Mouse (Mus musculus): Measurements from ENCODE around the gene B2m. TPM values are rescaled to one million over a fixed set of nuclear protein-coding genes. Genes with fewer than 3 reads are reported as not detected.
A peak's percentile ranks its signal among the peaks of the same experiment; 100 is the strongest.

The B2m gene
- total RNA-seq, 2 experiments from 2014 or later = 1,957 to 2,269 TPM

DNA sequence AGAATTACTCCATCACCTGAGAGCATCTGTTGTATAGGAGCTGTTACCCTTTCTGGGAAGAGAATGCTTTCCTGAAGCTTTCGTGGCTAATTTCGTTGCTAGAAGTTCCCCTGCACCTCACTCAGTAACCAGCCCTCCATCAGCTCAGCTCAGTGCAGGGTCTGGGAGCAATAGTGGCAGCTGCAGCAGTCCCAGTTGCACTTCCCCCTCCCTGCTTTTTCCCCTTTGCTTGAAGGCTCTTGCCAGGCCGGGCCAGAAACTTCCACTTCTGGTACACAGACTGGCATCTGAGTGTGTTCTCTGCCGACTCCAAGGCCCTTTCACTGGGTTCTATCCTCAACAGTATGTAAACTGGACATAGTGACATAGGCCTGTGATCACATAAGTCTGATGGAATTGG, 37.6 kb downstream of the B2m start:
- ATAC-seq (replicated peaks; ENCODE audit: poor library complexity, severe bottlenecking) = peak; percentile 88

DNA sequence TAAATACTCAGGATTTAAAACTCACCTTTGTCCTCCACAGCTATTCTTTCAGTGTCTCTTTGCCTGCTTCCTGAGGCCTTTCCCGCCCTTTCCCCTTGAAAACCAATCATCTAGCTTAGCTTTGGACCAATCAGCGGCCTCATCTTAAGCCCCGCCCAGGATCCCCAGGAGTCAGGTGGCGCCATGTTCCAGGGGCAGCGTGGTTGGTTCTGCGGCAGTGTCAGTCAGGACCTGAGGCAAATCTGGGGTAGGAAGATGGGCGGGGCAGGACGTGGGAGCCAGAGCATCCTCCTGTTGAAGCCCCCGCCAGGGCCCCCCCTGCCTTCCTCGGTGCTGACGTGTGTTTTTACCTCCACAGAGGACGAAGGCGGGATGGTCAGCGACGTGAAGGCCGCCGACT, 38.6 kb downstream of the B2m start, which contains the start of the genes Patl2 and Terb2:
Gene Patl2, minus strand, starts transcription at position 84 of the 400 bp plus-strand sequence.
Gene Terb2, plus strand, starts transcription at position 167 of the 400 bp plus-strand sequence.
- ATAC-seq (replicated peaks; ENCODE audit: poor library complexity, severe bottlenecking) = no peak

- ATAC-seq (replicated peaks; ENCODE audit: poor library complexity, severe bottlenecking) = no peak
These were observed 39.3 kb downstream of the B2m start for GRCm38 (mm10) chr2:122186751-122187150.

DNA sequence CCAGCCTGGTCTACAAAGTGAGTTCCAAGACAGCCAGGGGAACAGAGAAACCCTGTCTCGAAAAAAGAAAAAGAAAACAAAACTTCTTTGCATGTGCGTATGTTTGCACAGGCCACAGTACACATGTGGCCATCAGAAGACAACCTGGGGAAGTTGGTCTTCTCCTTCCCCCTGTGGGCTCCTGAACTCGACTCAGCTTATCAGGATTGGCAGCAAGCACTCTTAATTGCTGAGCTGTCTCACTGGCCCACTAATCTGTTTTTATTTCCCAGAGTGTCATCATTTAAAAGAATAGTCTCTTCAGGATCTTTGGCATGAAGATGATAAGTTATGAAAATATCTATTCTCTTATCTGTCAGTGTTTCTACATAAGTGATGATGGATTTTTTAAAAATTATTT, 44.4 kb downstream of the B2m start:
- ATAC-seq (replicated peaks; ENCODE audit: poor library complexity, severe bottlenecking) = no peak

- ATAC-seq (replicated peaks; ENCODE audit: poor library complexity, severe bottlenecking) = peak; percentile 77
These were observed 47.0 kb downstream of the B2m start for GRCm38 (mm10) chr2:122194509-122194929.

- no peak for ATAC-seq (replicated peaks; ENCODE audit: poor library complexity, severe bottlenecking)
These were observed 54.0 kb downstream of the B2m start for GRCm38 (mm10) chr2:122201501-122201900.

Other genes with a start within 250 kb of the B2m start
- gene Ctdspl2, start 191.7 kb upstream of the B2m start, total RNA-seq (2014; fragmentation: Nextera tagmentation) = 46.4 and 47.5 TPM in 2 replicates
- gene Ctdspl2, start 191.7 kb upstream of the B2m start, total RNA-seq (2017) = 81.6 and 86.7 TPM in 2 replicates
- gene Mageb3, start 191.6 kb upstream of the B2m start, total RNA-seq (2014; fragmentation: Nextera tagmentation) = not detected in 2 replicates
- gene Mageb3, start 191.6 kb upstream of the B2m start, total RNA-seq (2017) = 0.65 TPM in 1 of 2 replicates, not detected in the other
- 26.1 and 33.8 TPM in 2 replicates for gene Eif3j1, start 119.1 kb upstream of the B2m start, total RNA-seq (2014; fragmentation: Nextera tagmentation)
- gene Eif3j1, start 119.1 kb upstream of the B2m start, total RNA-seq (2017) = 33.5 and 36.9 TPM in 2 replicates
- 12.2 and 13.2 TPM in 2 replicates for gene Spg11, start 29.3 kb upstream of the B2m start, total RNA-seq (2014; fragmentation: Nextera tagmentation)
- 10.7 and 12.5 TPM in 2 replicates for gene Spg11, start 29.3 kb upstream of the B2m start, total RNA-seq (2017)
- gene Trim69, start 13.0 kb downstream of the B2m start, total RNA-seq (2014; fragmentation: Nextera tagmentation) = 0.56 TPM in 1 of 2 replicates, not detected in the other
- gene Trim69, start 13.0 kb downstream of the B2m start, total RNA-seq (2017) = not detected in 2 replicates
- gene Patl2, start 38.5 kb downstream of the B2m start, total RNA-seq (2014; fragmentation: Nextera tagmentation) = not detected in 2 replicates
- gene Patl2, start 38.5 kb downstream of the B2m start, total RNA-seq (2017) = not detected in 2 replicates
- not detected in 2 replicates for gene Terb2, start 38.6 kb downstream of the B2m start, total RNA-seq (2014; fragmentation: Nextera tagmentation)
- not detected in 2 replicates for gene Terb2, start 38.6 kb downstream of the B2m start, total RNA-seq (2017)
- gene Sord, start 87.1 kb downstream of the B2m start, total RNA-seq (2014; fragmentation: Nextera tagmentation) = 52.4 and 58.9 TPM in 2 replicates
- gene Sord, start 87.1 kb downstream of the B2m start, total RNA-seq (2017) = 65.6 and 68.8 TPM in 2 replicates
- gene Duox2, start 150.8 kb downstream of the B2m start, total RNA-seq (2014; fragmentation: Nextera tagmentation) = not detected in 2 replicates
- gene Duox2, start 150.8 kb downstream of the B2m start, total RNA-seq (2017) = not detected in 2 replicates
- gene Duoxa2, start 151.2 kb downstream of the B2m start, total RNA-seq (2014; fragmentation: Nextera tagmentation) = not detected in 2 replicates
- gene Duoxa2, start 151.2 kb downstream of the B2m start, total RNA-seq (2017) = not detected in 2 replicates
- gene Duoxa1, start 166.0 kb downstream of the B2m start, total RNA-seq (2014; fragmentation: Nextera tagmentation) = not detected in 2 replicates
- gene Duoxa1, start 166.0 kb downstream of the B2m start, total RNA-seq (2017) = 0.10 TPM in 1 of 2 replicates, not detected in the other
- gene Duox1, start 168.0 kb downstream of the B2m start, total RNA-seq (2014; fragmentation: Nextera tagmentation) = not detected in 2 replicates
- not detected in 2 replicates for gene Duox1, start 168.0 kb downstream of the B2m start, total RNA-seq (2017)
- 2.0 and 6.4 TPM in 2 replicates for gene Shf, start 221.5 kb downstream of the B2m start, total RNA-seq (2014; fragmentation: Nextera tagmentation)
- 1.9 and 3.8 TPM in 2 replicates for gene Shf, start 221.5 kb downstream of the B2m start, total RNA-seq (2017)